Mouse (Mus musculus) limb, embryonic 15.5 days (tissue): ENCODE data around the gene Ptpn20. TPM values are rescaled to one million over a fixed set of nuclear protein-coding genes. Genes with fewer than 3 reads are reported as not detected.

Experiments
- ATAC-seq: fragments of 200-750 bp; cut with Nextera tagmentation; 2 replicates; pipeline ENCODE4 v1.8.0; 2017; ENCODE audit warnings: low read depth, moderate TSS enrichment; ENCODE audit not compliant: insufficient number of reproducible peaks, low FRiP score, low TSS enrichment
- H3K27ac ChIP-seq: fragments of 300-500 bp; sonication (generic); 2 replicates; pipeline ENCODE4 v1.5.1; 2015; ENCODE audit warnings: moderate library complexity, mild to moderate bottlenecking, inconsistent platforms
- H3K27me3 ChIP-seq: fragments of 300-500 bp; sonication (generic); 2 replicates; pipeline ENCODE4 v1.6.1; 2015; ENCODE audit warnings: inconsistent platforms
- H3K36me3 ChIP-seq: fragments of 300-500 bp; sonication (generic); 2 replicates; pipeline ENCODE4 v1.6.1; 2015; ENCODE audit warnings: inconsistent platforms
- H3K4me1 ChIP-seq: fragments of 300-500 bp; sonication (generic); 2 replicates; pipeline ENCODE4 v1.6.1; 2015; ENCODE audit warnings: inconsistent platforms
- H3K4me2 ChIP-seq: fragments of 300-500 bp; sonication (generic); 2 replicates; pipeline ENCODE4 v1.6.1; 2015; ENCODE audit warnings: mild to moderate bottlenecking, inconsistent platforms
- H3K4me3 ChIP-seq: fragments of 300-500 bp; sonication (generic); 2 replicates; pipeline ENCODE4 v1.5.1; 2015; ENCODE audit warnings: mild to moderate bottlenecking, inconsistent platforms
- H3K9ac ChIP-seq: fragments of 300-500 bp; sonication (generic); 2 replicates; pipeline ENCODE4 v1.6.1; 2015; ENCODE audit warnings: inconsistent platforms
- H3K9me3 ChIP-seq: fragments of 300-500 bp; sonication (generic); 2 replicates; pipeline ENCODE4 v1.6.1; 2016; ENCODE audit warnings: inconsistent platforms
- WGBS: fragments of 180-500 bp; shearing (Covaris S2); methylation state at CpG from one replicate; pipeline ENCODE4 v1.1.7; 2015; 5-methylcytosine and 5-hydroxymethylcytosine counted together
- polyA plus RNA-seq: library from polyadenylated mRNA; unstranded; fragments of >200 nt; fragmentation: Nextera tagmentation; extraction: Ambion mirVana; gene quantifications from 2 replicates; pipeline ENCODE4 v1.2.1, GENCODE M21; 2015

Gene Ptpn20
- polyA plus RNA-seq, 1 experiment from 2014 or later = 0.09 TPM

DNA sequence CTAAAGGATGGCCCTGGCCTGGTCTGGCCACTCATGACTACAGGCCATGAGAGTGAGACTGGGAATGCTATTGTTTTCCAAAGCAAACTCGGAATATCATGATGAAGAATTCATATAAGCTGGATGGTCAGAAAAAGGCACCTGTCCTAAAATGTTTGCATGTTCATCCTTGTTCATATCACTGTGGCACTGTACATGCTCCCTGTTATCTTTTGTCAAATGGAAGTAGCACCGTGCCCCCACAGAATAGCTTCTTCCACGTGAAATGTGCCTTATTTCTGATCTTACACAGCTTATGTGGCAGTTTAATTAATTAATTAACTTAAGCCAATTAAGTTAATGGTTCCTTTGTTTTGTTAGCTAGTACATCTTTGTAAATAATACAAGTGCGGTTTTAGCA, 45.3 kb downstream of the Ptpn20 start:
- Histone ChIP-seq H3K4me1 (no peaks in the 10 kb centered on the region), H3K9ac (no peak overlapping the region), H3K36me3 (no peaks in the 10 kb centered on the region), H3K4me2 (no peak overlapping the region), H3K27me3 (no peaks in the 10 kb centered on the region), H3K4me3 (no peak overlapping the region), H3K27ac (no peak overlapping the region), H3K9me3 (no peaks in the 10 kb centered on the region)
- 87% methylated on average over 4 of the region's 4 CpGs for WGBS
- ATAC-seq = no peak

DNA sequence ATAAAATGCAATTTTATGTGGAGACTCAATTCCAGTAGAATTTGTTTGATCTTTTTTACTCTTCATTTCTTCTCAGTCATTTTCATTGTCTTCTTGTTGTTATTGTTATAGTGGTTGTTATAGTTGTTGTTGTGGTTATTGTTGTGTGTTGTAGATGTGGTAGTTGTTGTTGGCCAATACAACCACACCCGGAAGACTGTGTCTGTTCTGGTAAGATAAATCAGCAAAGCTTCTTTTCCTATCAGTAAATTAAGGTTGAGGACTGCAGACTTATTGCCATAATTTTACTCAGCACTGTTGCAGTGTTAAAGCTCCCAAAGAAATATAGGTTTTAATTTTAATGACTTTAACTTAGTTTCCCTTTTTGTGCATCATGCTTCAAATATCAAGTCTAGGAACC, 45.8 kb downstream of the Ptpn20 start:
- Histone ChIP-seq H3K27me3 (no peaks in the 10 kb centered on the region), H3K36me3 (no peaks in the 10 kb centered on the region), H3K4me3 (no peak overlapping the region), H3K9ac (no peak overlapping the region), H3K27ac (no peak overlapping the region), H3K4me2 (no peak overlapping the region), H3K9me3 (no peaks in the 10 kb centered on the region), H3K4me1 (no peaks in the 10 kb centered on the region)
- ATAC-seq = no peak
- WGBS = 91% methylated on average over 1 of the region's 1 CpGs

DNA sequence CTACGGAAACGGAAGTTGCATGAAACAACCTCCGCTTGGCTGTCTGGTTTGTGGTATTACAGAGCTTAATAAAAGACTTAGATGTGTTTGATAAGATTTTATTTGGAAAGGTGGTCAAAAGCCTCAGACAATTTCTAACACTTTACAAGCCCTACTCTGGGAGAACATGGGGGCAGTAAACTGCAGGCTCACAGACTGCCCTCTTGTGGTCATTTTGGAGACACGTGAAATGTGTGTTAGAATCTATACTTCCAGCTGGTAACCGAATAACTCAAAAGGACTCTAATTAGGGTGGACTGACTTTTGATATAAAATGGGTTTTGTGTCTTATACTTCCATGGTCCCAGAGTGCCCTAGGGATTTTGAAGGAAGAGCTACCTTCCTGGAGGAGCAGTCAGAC, 50.4 kb downstream of the Ptpn20 start:
- WGBS = 63% methylated on average over 5 of the region's 5 CpGs
- no peak overlapping the region for H3K9ac ChIP-seq
- H3K27ac ChIP-seq = no peak overlapping the region
- no peak overlapping the region for H3K4me2 ChIP-seq
- H3K27me3 ChIP-seq = no peaks in the 10 kb centered on the region
- H3K4me3 ChIP-seq = no peak overlapping the region
- no peaks in the 10 kb centered on the region for H3K4me1 ChIP-seq
- ATAC-seq = no peak
- H3K36me3 ChIP-seq = no peaks in the 10 kb centered on the region
- H3K9me3 ChIP-seq = no peaks in the 10 kb centered on the region

DNA sequence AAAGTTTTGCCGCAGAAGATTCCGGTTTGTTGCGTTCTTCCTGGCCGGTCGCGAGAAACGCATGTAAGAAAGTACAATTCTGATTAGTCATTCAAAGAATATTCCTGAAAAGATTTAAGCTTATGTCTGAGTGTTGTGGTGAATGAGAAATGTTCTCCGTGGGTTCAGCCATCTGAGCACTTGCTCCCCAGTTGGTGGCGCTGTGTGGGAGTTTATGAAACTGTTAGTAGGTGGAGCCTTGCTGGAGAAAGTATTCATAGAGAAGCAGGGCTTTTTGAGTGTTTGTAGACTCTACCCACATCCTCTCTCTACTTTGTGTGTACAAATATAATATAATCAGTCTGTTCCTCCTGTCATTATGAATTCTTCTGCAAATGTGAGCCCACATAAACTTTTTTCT, 61.7 kb downstream of the Ptpn20 start:
- no peak for ATAC-seq

DNA sequence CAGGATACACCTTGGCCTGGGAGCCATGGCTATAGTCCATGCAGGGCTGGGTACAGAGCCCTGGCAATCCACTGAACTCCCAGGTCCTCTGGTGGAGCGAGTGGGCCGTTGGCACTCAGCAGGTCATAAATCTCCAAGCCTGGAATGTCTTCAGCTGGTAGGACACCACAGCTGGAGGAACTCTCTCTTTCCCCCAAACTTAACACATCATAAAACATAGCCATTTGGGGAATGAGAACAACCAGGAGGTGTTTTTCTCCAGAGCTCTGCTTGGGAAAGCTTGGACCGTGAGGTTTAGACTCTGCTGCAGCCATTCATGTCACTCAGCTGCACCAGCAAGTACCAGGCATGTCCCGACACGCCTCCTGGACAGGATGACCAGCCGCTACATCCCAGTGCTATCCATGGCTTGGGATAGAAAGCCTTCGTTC, 68.5 kb downstream of the Ptpn20 start:
- no peaks in the 10 kb centered on the region for H3K36me3 ChIP-seq
- no peak overlapping the region for H3K9ac ChIP-seq
- peaks cover 9% of the 10 kb centered on the region; the same call in 1 of the 2 replicates for H3K27me3 ChIP-seq
- no peak overlapping the region for H3K27ac ChIP-seq
- ATAC-seq = peak; percentile 66; the same call in 1 of the 2 replicates
- H3K9me3 ChIP-seq = no peaks in the 10 kb centered on the region
- no peak overlapping the region for H3K4me2 ChIP-seq
- H3K4me3 ChIP-seq = no peak overlapping the region
- peaks cover 13% of the 10 kb centered on the region for H3K4me1 ChIP-seq
- WGBS = 38% methylated on average over 7 of the region's 7 CpGs

More for the DNA sequence above, 61.7 kb downstream of the Ptpn20 start:
- H3K27ac ChIP-seq = no peak overlapping the region
- no peak overlapping the region for H3K9ac ChIP-seq
- no peaks in the 10 kb centered on the region for H3K36me3 ChIP-seq
- 0 out of 2 replicates have a peak, but pooled peaks cover 3% of the 10 kb centered on the region for H3K27me3 ChIP-seq
- H3K4me1 ChIP-seq = no peaks in the 10 kb centered on the region
- WGBS = 89% methylated on average over 9 of the region's 9 CpGs
- no peak overlapping the region for H3K4me2 ChIP-seq
- no peak overlapping the region for H3K4me3 ChIP-seq
- no peaks in the 10 kb centered on the region for H3K9me3 ChIP-seq

DNA sequence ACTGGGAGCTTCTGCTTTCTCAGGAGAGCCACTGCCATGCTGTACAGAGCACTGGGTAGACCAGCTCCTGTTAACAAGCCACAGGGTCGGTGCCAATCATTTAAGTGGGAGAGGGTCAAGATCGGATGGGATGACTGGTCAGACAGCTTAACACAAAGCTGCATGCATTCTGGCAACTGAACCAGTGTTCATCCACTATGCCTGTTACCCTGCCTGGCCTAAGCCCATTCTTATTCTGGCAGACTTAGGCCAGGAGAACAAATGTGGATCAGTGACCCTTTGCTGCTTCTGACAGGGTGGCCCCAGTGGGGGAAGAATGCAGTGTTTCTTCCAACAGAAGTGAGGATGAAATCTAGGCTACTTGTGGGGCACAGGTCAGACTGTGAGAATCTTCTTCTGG, 69.3 kb downstream of the Ptpn20 start:
- Histone ChIP-seq H3K4me3 (no peak overlapping the region), H3K4me2 (no peak overlapping the region), H3K4me1 (peaks cover 15% of the 10 kb centered on the region), H3K27me3 (peaks cover 9% of the 10 kb centered on the region), H3K36me3 (no peaks in the 10 kb centered on the region), H3K9me3 (no peaks in the 10 kb centered on the region), H3K9ac (no peak overlapping the region), H3K27ac (no peak overlapping the region)
- 80% methylated on average over 2 of the region's 2 CpGs for WGBS
- no peak for ATAC-seq

DNA sequence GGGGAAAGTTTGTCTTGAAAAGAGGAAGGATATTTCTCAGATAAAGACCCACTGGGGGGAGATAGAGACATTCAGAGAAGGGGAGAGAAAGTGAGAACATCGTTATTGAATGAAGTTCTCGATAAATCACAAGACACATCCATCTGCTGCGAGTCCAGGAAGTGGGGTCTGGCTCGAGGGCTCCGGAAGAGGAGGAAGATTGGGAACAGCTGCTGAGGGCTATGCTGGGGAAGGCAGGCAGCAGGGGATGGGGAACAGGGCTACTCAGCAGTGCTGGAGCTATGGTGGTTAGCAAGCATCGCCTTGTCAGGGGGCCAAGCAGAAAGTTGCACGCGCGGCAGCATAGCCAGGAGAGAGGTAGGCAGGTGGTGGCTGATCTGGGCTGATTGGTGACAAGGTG, 73.1 kb downstream of the Ptpn20 start:
- Histone ChIP-seq H3K27ac (no peak overlapping the region), H3K36me3 (no peaks in the 10 kb centered on the region), H3K27me3 (peaks cover 7% of the 10 kb centered on the region), H3K4me3 (no peak overlapping the region), H3K9ac (no peak overlapping the region), H3K4me2 (no peak overlapping the region), H3K4me1 (peaks cover 16% of the 10 kb centered on the region), H3K9me3 (no peaks in the 10 kb centered on the region)
- WGBS = 32% methylated on average over 9 of the region's 9 CpGs
- ATAC-seq = no peak

DNA sequence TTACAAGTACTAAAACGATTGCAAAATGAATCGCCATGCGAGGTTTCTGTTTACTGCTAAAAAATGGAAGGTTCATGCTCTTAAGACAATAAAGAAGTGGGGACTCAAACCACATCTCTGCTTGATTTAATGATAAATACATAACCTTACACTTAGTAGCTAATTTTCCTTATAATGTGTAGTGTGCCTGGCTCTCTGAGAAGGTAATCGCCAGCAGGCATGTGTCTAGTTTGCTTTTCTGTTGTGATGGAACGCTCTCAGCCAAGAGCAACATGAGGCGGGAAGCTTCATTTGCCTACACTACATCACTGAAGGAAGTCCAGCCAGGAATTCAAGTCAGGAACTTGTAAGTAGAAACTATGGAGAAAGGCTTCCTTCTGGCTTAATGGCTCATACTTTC, 77.3 kb downstream of the Ptpn20 start:
- Histone ChIP-seq H3K4me3 (no peak overlapping the region), H3K27me3 (peaks cover 3% of the 10 kb centered on the region), H3K4me2 (no peak overlapping the region), H3K27ac (no peak overlapping the region), H3K36me3 (no peaks in the 10 kb centered on the region), H3K4me1 (peaks cover 8% of the 10 kb centered on the region), H3K9ac (no peak overlapping the region), H3K9me3 (no peaks in the 10 kb centered on the region)
- ATAC-seq = no peak
- 73% methylated on average over 6 of the region's 6 CpGs for whole genome bisulfite sequencing

DNA sequence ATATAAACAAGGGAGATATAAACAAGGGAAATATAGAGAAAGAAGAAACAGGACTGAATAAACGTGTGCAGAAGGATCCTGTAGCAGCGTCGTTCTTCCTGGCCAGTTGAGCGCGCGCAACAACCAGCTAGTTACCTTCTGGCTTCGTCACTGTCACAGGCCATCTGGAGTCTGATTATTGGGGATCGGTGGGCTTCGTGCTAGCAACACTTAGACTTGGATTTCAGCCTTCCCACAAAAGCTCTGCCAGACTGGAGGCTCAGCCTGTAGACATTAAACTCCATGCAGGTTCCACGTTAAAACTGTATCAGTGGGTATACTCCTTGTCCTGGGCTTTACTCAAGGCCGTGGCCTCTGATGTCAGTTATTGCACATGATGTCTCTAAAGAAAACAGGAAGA, 80.9 kb downstream of the Ptpn20 start:
- no peak overlapping the region for H3K4me2 ChIP-seq
- H3K27me3 ChIP-seq = no peaks in the 10 kb centered on the region
- H3K9ac ChIP-seq = no peak overlapping the region
- no peak overlapping the region for H3K27ac ChIP-seq
- H3K4me1 ChIP-seq = peaks cover 3% of the 10 kb centered on the region
- no peak for ATAC-seq
- H3K9me3 ChIP-seq = no peaks in the 10 kb centered on the region
- H3K36me3 ChIP-seq = no peaks in the 10 kb centered on the region
- H3K4me3 ChIP-seq = no peak overlapping the region
- 82% methylated on average over 11 of the region's 11 CpGs for WGBS

DNA sequence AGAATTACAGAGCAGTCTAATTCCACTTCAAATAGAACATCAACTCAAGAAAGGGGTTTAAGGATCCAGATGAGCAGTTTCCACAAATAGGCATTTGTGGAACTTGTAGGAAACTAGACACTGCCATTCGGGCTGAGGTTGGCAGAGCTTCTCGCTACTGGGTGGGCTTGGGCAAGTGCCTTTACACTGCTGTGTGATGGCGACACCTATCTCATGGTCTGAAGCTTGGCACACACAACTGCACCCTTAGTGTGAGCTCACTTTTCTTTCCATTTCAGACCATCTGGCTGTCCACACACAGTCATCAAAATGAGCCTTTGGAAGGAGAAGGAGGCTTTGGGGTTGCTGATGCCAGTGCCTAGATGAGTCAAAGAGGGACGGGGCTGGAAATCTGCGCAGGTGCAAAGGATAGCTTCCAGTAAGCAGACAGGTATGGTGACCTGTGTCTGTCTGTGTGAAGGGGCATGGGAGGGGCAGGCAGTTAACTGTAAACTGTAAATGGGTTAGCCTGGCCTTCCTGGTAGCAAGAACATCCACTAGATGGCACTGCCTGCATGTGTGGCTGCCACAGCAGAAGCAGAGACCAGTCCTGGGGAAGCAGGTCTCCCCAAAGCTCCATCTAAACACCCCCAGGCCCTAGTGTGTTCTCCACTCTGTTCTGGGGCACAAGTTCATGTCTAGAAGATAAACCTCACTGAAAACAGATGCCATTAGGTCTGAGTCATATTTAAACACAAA, 84.5 kb downstream of the Ptpn20 start:
- Histone ChIP-seq H3K4me3 (no peak overlapping the region), H3K36me3 (no peaks in the 10 kb centered on the region), H3K4me1 (no peaks in the 10 kb centered on the region; the same call in 1 of the 2 replicates), H3K9ac (no peak overlapping the region), H3K9me3 (no peaks in the 10 kb centered on the region), H3K27ac (no peak overlapping the region), H3K27me3 (peaks cover 8% of the 10 kb centered on the region; the same call in 1 of the 2 replicates), H3K4me2 (no peak overlapping the region)
- no peak for ATAC-seq
- WGBS = 66% methylated on average over 5 of the region's 5 CpGs

DNA sequence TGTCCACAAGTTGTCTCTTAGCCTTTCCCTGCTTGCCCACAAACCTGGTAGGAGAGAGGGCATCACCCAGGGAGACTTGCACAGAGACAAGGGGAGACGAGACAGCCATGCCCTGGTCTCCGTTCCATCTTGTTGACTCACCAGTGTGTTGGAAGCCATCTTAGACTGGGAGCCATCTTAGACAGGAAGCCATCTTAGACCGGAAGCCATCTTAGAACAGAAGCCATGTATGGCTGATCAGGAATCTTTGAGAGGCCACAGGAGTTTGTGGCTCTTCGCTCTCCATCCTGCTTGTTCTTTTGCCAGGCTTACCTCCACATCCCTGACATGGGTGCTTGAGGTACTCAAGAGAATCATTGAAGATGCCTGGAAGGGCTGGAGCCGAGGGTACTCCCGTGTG, 89.0 kb downstream of the Ptpn20 start:
- no peaks in the 10 kb centered on the region for H3K36me3 ChIP-seq
- 95% methylated on average over 6 of the region's 6 CpGs for WGBS
- no peaks in the 10 kb centered on the region; the same call in 1 of the 2 replicates for H3K4me1 ChIP-seq
- no peak overlapping the region for H3K4me2 ChIP-seq
- ATAC-seq = no peak
- H3K9me3 ChIP-seq = no peaks in the 10 kb centered on the region
- no peak overlapping the region for H3K27ac ChIP-seq
- peaks cover 8% of the 10 kb centered on the region; the same call in 1 of the 2 replicates for H3K27me3 ChIP-seq
- H3K4me3 ChIP-seq = no peak overlapping the region
- no peak overlapping the region for H3K9ac ChIP-seq

DNA sequence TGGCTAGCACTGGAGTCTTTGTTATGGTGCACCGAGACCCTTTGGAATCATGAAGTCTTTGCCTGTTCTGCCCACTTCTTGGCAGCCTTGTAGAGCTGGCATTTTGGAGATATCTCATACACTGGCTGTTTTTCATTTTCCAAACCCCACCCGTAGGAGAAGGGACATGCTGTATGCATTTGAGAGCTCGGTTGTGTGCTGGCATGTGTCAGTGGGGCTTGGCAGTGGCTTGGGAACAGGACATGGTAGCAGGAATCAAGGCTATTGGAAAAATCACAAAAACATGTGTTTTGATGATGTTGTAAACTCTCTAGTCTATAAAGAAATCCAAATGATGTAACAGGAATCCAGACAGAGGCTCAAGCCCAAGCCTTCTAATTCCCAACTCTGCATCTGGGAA, 89.7 kb downstream of the Ptpn20 start:
- Histone ChIP-seq H3K36me3 (no peaks in the 10 kb centered on the region), H3K4me3 (no peak overlapping the region), H3K27ac (no peak overlapping the region), H3K9ac (no peak overlapping the region), H3K4me1 (peaks cover under 1% of the 10 kb centered on the region; the same call in 1 of the 2 replicates), H3K4me2 (no peak overlapping the region), H3K9me3 (no peaks in the 10 kb centered on the region), H3K27me3 (peaks cover 12% of the 10 kb centered on the region; the same call in 1 of the 2 replicates)
- no peak for ATAC-seq
- 71% methylated on average over 3 of the region's 3 CpGs for WGBS
